Mouse (Mus musculus): ENCODE data around the gene Slco4c1. TPM values are rescaled to one million over a fixed set of nuclear protein-coding genes. Genes with fewer than 3 reads are reported as not detected.

Slco4c1 gene
- 0.04 and 0.07 TPM in 2 replicates for polyA plus RNA-seq (2012; rRNA removed; ENCODE audit: low replicate concordance)

GRCm38 (mm10) chr1:96871528-96872360, at the start of gene Slco4c1:
Gene Slco4c1 (minus strand): TSS chr1:96872171.

Data from mammary gland, adult 2 months (tissue).